Mouse (Mus musculus) midbrain, postnatal 0 days (tissue): ENCODE data around the gene Gsn. TPM values are rescaled to one million over a fixed set of nuclear protein-coding genes. Genes with fewer than 3 reads are reported as not detected.

Experiments used
- ATAC-seq: fragments of 200-750 bp; cut with Nextera tagmentation; 2 replicates; pipeline ENCODE4 v1.8.0; 2017; ENCODE audit warnings: moderate number of reproducible peaks, mild to moderate bottlenecking, moderate TSS enrichment, moderate library complexity; ENCODE audit not compliant: low FRiP score
- DNase-seq: peaks from one replicate; pipeline ENCODE4 v3.0.0-alpha.2; 2015; ENCODE audit warnings: low spot score
- H3K27ac ChIP-seq: fragments of 300-500 bp; sonication (generic); 2 replicates; pipeline ENCODE4 v1.5.1; 2014; ENCODE audit warnings: low read depth, mild to moderate bottlenecking, low read length, mixed read lengths
- H3K27me3 ChIP-seq: fragments of 300-500 bp; sonication (generic); 2 replicates; pipeline ENCODE4 v1.6.1; 2014; ENCODE audit warnings: low read length, control low read depth, mixed read lengths; ENCODE audit not compliant: insufficient read depth
- H3K36me3 ChIP-seq: fragments of 300-500 bp; sonication (generic); 2 replicates; pipeline ENCODE4 v1.6.1; 2014; ENCODE audit warnings: low read length, control low read depth, mixed read lengths; ENCODE audit not compliant: insufficient read depth
- H3K4me1 ChIP-seq: fragments of 300-500 bp; sonication (generic); 2 replicates; pipeline ENCODE4 v1.6.1; 2014; ENCODE audit warnings: mild to moderate bottlenecking, control low read depth, antibody characterized with exemption, low read length, mixed read lengths; ENCODE audit not compliant: insufficient read depth
- H3K4me2 ChIP-seq: fragments of 300-500 bp; sonication (generic); 2 replicates; pipeline ENCODE4 v1.6.1; 2014; ENCODE audit warnings: low read depth, mild to moderate bottlenecking, low read length, mixed read lengths; ENCODE audit not compliant: poor library complexity, severe bottlenecking
- H3K4me3 ChIP-seq: fragments of 300-500 bp; sonication (generic); 2 replicates; pipeline ENCODE4 v1.5.1; 2014; ENCODE audit warnings: low read depth, mild to moderate bottlenecking, low read length, moderate library complexity
- H3K9ac ChIP-seq: fragments of 300-500 bp; sonication (generic); replicated peaks from 2 replicates; pipeline ENCODE4 v1.6.1; 2014; ENCODE audit warnings: mild to moderate bottlenecking, low read length, moderate library complexity, mixed read lengths; ENCODE audit not compliant: poor library complexity, severe bottlenecking
- H3K9me3 ChIP-seq: fragments of 300-500 bp; sonication (generic); 2 replicates; pipeline ENCODE4 v1.6.1; 2016; ENCODE audit warnings: low read length, control low read depth
- CTCF ChIP-seq: IDR thresholded peaks from 2 replicates; pipeline ENCODE4 v1.5.1; 2016; ENCODE audit warnings: antibody characterized with exemption, mild to moderate bottlenecking
- WGBS: fragments of 180-500 bp; shearing (Covaris S2); extraction: QIAGEN DNeasy Blood & Tissue Kit; methylation state at CpG from one replicate; pipeline ENCODE4 v1.1.7; 2014; 5-methylcytosine and 5-hydroxymethylcytosine counted together
- polyA plus RNA-seq: library from polyadenylated mRNA; unstranded; fragments of >200 nt; fragmentation: Nextera tagmentation; extraction: Ambion mirVana; gene quantifications from 2 replicates; pipeline ENCODE4 v1.2.1, GENCODE M21; 2015
- total RNA-seq: library from RNA; depleted of rRNA; stranded (reverse); fragments of >200 nt; gene quantifications from 2 replicates; pipeline ENCODE4 v1.2.3, GENCODE M21; 2014

Gsn gene
- total and polyA plus RNA-seq, 2 experiments from 2014 or later: 26.2 to 39.1 TPM

GRCm38 (mm10) chr2:35269136-35269535 is 13.0 kb downstream of the Gsn start:
- no peaks in the 10 kb centered on the region for H3K4me1 ChIP-seq
- no peak for ATAC-seq
- no peaks in the 10 kb centered on the region for H3K27me3 ChIP-seq
- no peak for DNase-seq
- TF ChIP-seq CTCF: no peak
- H3K4me3 ChIP-seq: no peak overlapping the region
- no peaks in the 10 kb centered on the region for H3K36me3 ChIP-seq
- no peak overlapping the region for H3K27ac ChIP-seq
- 91% methylated on average over 6 of the region's 6 CpGs for WGBS
- no peak overlapping the region for H3K9ac ChIP-seq
- H3K9me3 ChIP-seq: no peaks in the 10 kb centered on the region
- H3K4me2 ChIP-seq: no peak overlapping the region

GRCm38 (mm10) chr2:35269716-35270260 is 13.6 kb downstream of the Gsn start:
- no peak for TF ChIP-seq CTCF
- Histone ChIP-seq H3K27me3 (no peaks in the 10 kb centered on the region), H3K4me3 (no peak overlapping the region), H3K9ac (no peak overlapping the region), H3K4me2 (no peak overlapping the region), H3K9me3 (no peaks in the 10 kb centered on the region), H3K27ac (no peak overlapping the region), H3K4me1 (no peaks in the 10 kb centered on the region), H3K36me3 (no peaks in the 10 kb centered on the region)
- DNase-seq (no peak), ATAC-seq (no peak)
- 85% methylated on average over 4 of the region's 4 CpGs for WGBS

GRCm38 (mm10) chr2:35270531-35270984 is 14.4 kb downstream of the Gsn start:
- TF ChIP-seq CTCF: peak; percentile 86

GRCm38 (mm10) chr2:35271817-35272216 is 15.6 kb downstream of the Gsn start:
- no peak overlapping the region for H3K4me2 ChIP-seq
- ATAC-seq (no peak), DNase-seq (no peak)
- no peaks in the 10 kb centered on the region for H3K9me3 ChIP-seq
- H3K9ac ChIP-seq: no peak overlapping the region
- whole genome bisulfite sequencing: 87% methylated on average over 2 of the region's 2 CpGs
- H3K27me3 ChIP-seq: no peaks in the 10 kb centered on the region
- no peaks in the 10 kb centered on the region for H3K4me1 ChIP-seq
- TF ChIP-seq CTCF: no peak
- no peaks in the 10 kb centered on the region for H3K36me3 ChIP-seq
- H3K27ac ChIP-seq: no peak overlapping the region
- no peak overlapping the region for H3K4me3 ChIP-seq

More at GRCm38 (mm10) chr2:35270531-35270984, 14.4 kb downstream of the Gsn start:
- DNase-seq (peak; percentile 70), ATAC-seq (no peak)
- Histone ChIP-seq H3K4me3 (no peak overlapping the region), H3K27me3 (no peaks in the 10 kb centered on the region), H3K9ac (no peak overlapping the region), H3K4me2 (no peak overlapping the region), H3K27ac (no peak overlapping the region), H3K36me3 (no peaks in the 10 kb centered on the region), H3K9me3 (no peaks in the 10 kb centered on the region), H3K4me1 (no peaks in the 10 kb centered on the region)
- WGBS: 23% methylated on average over 10 of the region's 10 CpGs

GRCm38 (mm10) chr2:35272881-35273280 is 16.7 kb downstream of the Gsn start:
- Histone ChIP-seq H3K27ac (no peak overlapping the region), H3K4me2 (no peak overlapping the region), H3K4me1 (no peaks in the 10 kb centered on the region), H3K27me3 (no peaks in the 10 kb centered on the region), H3K9ac (no peak overlapping the region), H3K36me3 (no peaks in the 10 kb centered on the region), H3K9me3 (no peaks in the 10 kb centered on the region), H3K4me3 (no peak overlapping the region)
- ATAC-seq (no peak), DNase-seq (no peak)
- no peak for TF ChIP-seq CTCF
- WGBS: 84% methylated on average over 6 of the region's 6 CpGs

GRCm38 (mm10) chr2:35273536-35273935 is 17.4 kb downstream of the Gsn start:
- Histone ChIP-seq H3K4me1 (no peaks in the 10 kb centered on the region), H3K36me3 (no peaks in the 10 kb centered on the region), H3K9ac (no peak overlapping the region), H3K4me2 (no peak overlapping the region), H3K9me3 (no peaks in the 10 kb centered on the region), H3K27me3 (no peaks in the 10 kb centered on the region), H3K4me3 (no peak overlapping the region), H3K27ac (no peak overlapping the region)
- peak; percentile 33 for DNase-seq
- ATAC-seq: no peak
- TF ChIP-seq CTCF: no peak
- WGBS: 49% methylated on average over 2 of the region's 2 CpGs
